Mouse (Mus musculus) limb, embryonic 14.5 days (tissue): ENCODE measurements around the gene Nrip1. TPM values are rescaled to one million over a fixed set of nuclear protein-coding genes. Genes with fewer than 3 reads are reported as not detected.

ENCODE experiments used
- ATAC-seq: fragments of 200-750 bp; cut with Nextera tagmentation; 2 replicates; pipeline ENCODE4 v1.8.0; 2017; ENCODE audit warnings: low read depth, moderate number of reproducible peaks, moderate TSS enrichment; ENCODE audit not compliant: low FRiP score
- DNase-seq: peaks from one replicate; pipeline ENCODE4 v3.0.0-alpha.2; 2015; ENCODE audit warnings: low spot score
- H3K27ac ChIP-seq: fragments of 300-500 bp; sonication (generic); replicated peaks from 2 replicates; pipeline ENCODE4 v1.5.1; 2014; ENCODE audit warnings: low read depth, mild to moderate bottlenecking, low read length, moderate library complexity, mixed read lengths
- H3K27me3 ChIP-seq: fragments of 300-500 bp; sonication (generic); 2 replicates; pipeline ENCODE4 v1.6.1; 2014; ENCODE audit warnings: low read length, mixed read lengths; ENCODE audit not compliant: control insufficient read depth, insufficient read depth
- H3K36me3 ChIP-seq: fragments of 300-500 bp; sonication (generic); 2 replicates; pipeline ENCODE4 v1.6.1; 2014; ENCODE audit warnings: mild to moderate bottlenecking, low read length, moderate library complexity, mixed read lengths; ENCODE audit not compliant: control insufficient read depth, insufficient read depth
- H3K4me1 ChIP-seq: fragments of 300-500 bp; sonication (generic); 2 replicates; pipeline ENCODE4 v1.6.1; 2014; ENCODE audit warnings: antibody characterized with exemption, low read length, mixed read lengths; ENCODE audit not compliant: control insufficient read depth, insufficient read depth
- H3K4me2 ChIP-seq: fragments of 300-500 bp; sonication (generic); replicated peaks from 2 replicates; pipeline ENCODE4 v1.6.1; 2014; ENCODE audit warnings: low read depth, mild to moderate bottlenecking, low read length, moderate library complexity; ENCODE audit not compliant: severe bottlenecking
- H3K4me3 ChIP-seq: fragments of 300-500 bp; sonication (generic); replicated peaks from 2 replicates; pipeline ENCODE4 v1.5.1; 2014; ENCODE audit warnings: low read length
- H3K9ac ChIP-seq: fragments of 300-500 bp; sonication (generic); 2 replicates; pipeline ENCODE4 v1.6.1; 2014; ENCODE audit warnings: mild to moderate bottlenecking, low read depth, low read length, moderate library complexity; ENCODE audit not compliant: severe bottlenecking
- H3K9me3 ChIP-seq: fragments of 300-500 bp; sonication (generic); 2 replicates; pipeline ENCODE4 v1.6.1; 2016; ENCODE audit warnings: low read length; ENCODE audit not compliant: control insufficient read depth
- POLR2A ChIP-seq: fragments of 200-500 bp; IDR thresholded peaks from 2 replicates; pipeline ENCODE4 v1.8.0; 2012; ENCODE audit warnings: inconsistent platforms, mild to moderate bottlenecking, moderate library complexity, borderline replicate concordance; ENCODE audit not compliant: insufficient read depth, insufficient read length; ENCODE audit errors: extremely low read depth
- WGBS: fragments of 180-500 bp; shearing (Covaris S2); extraction: QIAGEN DNeasy Blood & Tissue Kit; methylation state at CpG from one replicate; pipeline ENCODE4 v1.1.7; 2014; 5-methylcytosine and 5-hydroxymethylcytosine counted together
- polyA plus RNA-seq, 2 experiments: library from polyadenylated mRNA; depleted of rRNA in 1 of 2; stranded (reverse) in 1 of 2; unstranded in 1 of 2; fragments of >200 nt; fragmentation: Nextera tagmentation in 1 of 2; extraction: Ambion mirVana in 1 of 2; gene quantifications; 2 replicates each; pipeline versions ENCODE4 v1.2.1 to v1.2.3; 2012 to 2014

Gene Nrip1
- polyA plus RNA-seq, 2 experiments = 6.9 to 37.3 TPM

GRCm38 (mm10) chr16:76372941-76373561 lies 576 bp downstream of the Nrip1 start:
- H3K4me1 ChIP-seq = peaks cover 17% of the 10 kb centered on the region
- H3K9me3 ChIP-seq = no peaks in the 10 kb centered on the region
- DNase-seq = peak; percentile 85
- TF ChIP-seq POLR2A = peak; percentile 92; the same call in 1 of the 2 replicates
- H3K4me2 ChIP-seq = peak overlapping the region; percentile 73
- peak; percentile 91 for ATAC-seq
- under 1% methylated on average over 63 of the region's 70 CpGs for WGBS
- H3K27me3 ChIP-seq = no peaks in the 10 kb centered on the region
- peak overlapping the region; percentile 98 for H3K9ac ChIP-seq
- peak overlapping the region; percentile 84 for H3K4me3 ChIP-seq
- no peaks in the 10 kb centered on the region for H3K36me3 ChIP-seq
- H3K27ac ChIP-seq = peak overlapping the region; percentile 99

- peak; percentile 54 for ATAC-seq
- no peak for TF ChIP-seq POLR2A
- Histone ChIP-seq H3K9me3 (no peaks in the 10 kb centered on the region), H3K36me3 (peaks cover 2% of the 10 kb centered on the region; the same call in 1 of the 2 replicates), H3K4me1 (peaks cover 17% of the 10 kb centered on the region), H3K4me3 (peak overlapping the region; percentile 84), H3K27me3 (no peaks in the 10 kb centered on the region), H3K27ac (peak overlapping the region; percentile 99), H3K4me2 (peak overlapping the region; percentile 73), H3K9ac (peak overlapping the region; percentile 98)
- DNase-seq = peak; percentile 42
- WGBS = under 1% methylated on average over 43 of the region's 102 CpGs
Observed at GRCm38 (mm10) chr16:76372045-76372940, 1.3 kb downstream of the Nrip1 start.

- H3K9ac ChIP-seq = peak overlapping the region; percentile 98
- TF ChIP-seq POLR2A = no peak
- H3K27me3 ChIP-seq = no peaks in the 10 kb centered on the region
- H3K4me1 ChIP-seq = peaks cover 17% of the 10 kb centered on the region
- peak overlapping the region; percentile 99; the same call in 1 of the 2 replicates for H3K27ac ChIP-seq
- peaks cover 6% of the 10 kb centered on the region; the same call in 1 of the 2 replicates for H3K36me3 ChIP-seq
- ATAC-seq (no peak), DNase-seq (no peak)
- WGBS = 3% methylated on average over 7 of the region's 7 CpGs
- H3K4me2 ChIP-seq = peak overlapping the region; percentile 73
- H3K4me3 ChIP-seq = peak overlapping the region; percentile 84
- no peaks in the 10 kb centered on the region for H3K9me3 ChIP-seq
Observed at GRCm38 (mm10) chr16:76371614-76371917, 2.1 kb downstream of the Nrip1 start.

GRCm38 (mm10) chr16:76370716-76371613 lies 2.7 kb downstream of the Nrip1 start:
- Histone ChIP-seq H3K4me2 (peak overlapping the region; percentile 73), H3K27ac (no peak overlapping the region), H3K4me1 (peaks cover 17% of the 10 kb centered on the region), H3K9ac (peak overlapping the region; percentile 98), H3K27me3 (no peaks in the 10 kb centered on the region), H3K36me3 (peaks cover 6% of the 10 kb centered on the region; the same call in 1 of the 2 replicates), H3K9me3 (no peaks in the 10 kb centered on the region), H3K4me3 (peak overlapping the region; percentile 84)
- TF ChIP-seq POLR2A = no peak
- DNase-seq (peak; percentile 63), ATAC-seq (no peak)
- WGBS = 29% methylated on average over 12 of the region's 12 CpGs
